Mouse (Mus musculus): Measurements from ENCODE around the gene Tmigd3.

Gene Tmigd3

GRCm38 (mm10) chr3:105870558-105870957, at the start of gene Tmigd3, which contains the start of gene Adora3:
Gene Tmigd3 (plus strand): TSS chr3:105870903.
Gene Adora3 (plus strand): TSS chr3:105870858.
- DNase-seq (ENCODE audit: low read depth, low spot score) = no peak

- DNase-seq (ENCODE audit: low read depth, low spot score) = no peak
Measured at GRCm38 (mm10) chr3:105821504-105821903, 49.2 kb upstream of the Tmigd3 start.

GRCm38 (mm10) chr3:105823609-105824008, 47.1 kb upstream of the Tmigd3 start:
- DNase-seq (ENCODE audit: low read depth, low spot score) = no peak

- DNase-seq (ENCODE audit: low read depth, low spot score) = no peak
Measured at GRCm38 (mm10) chr3:105824103-105824502, 46.6 kb upstream of the Tmigd3 start.

GRCm38 (mm10) chr3:105824704-105825103, 46.0 kb upstream of the Tmigd3 start:
- no peak for DNase-seq (ENCODE audit: low read depth, low spot score)

- no peak for DNase-seq (ENCODE audit: low read depth, low spot score)
Measured at GRCm38 (mm10) chr3:105825501-105826161, 45.1 kb upstream of the Tmigd3 start.

- DNase-seq (ENCODE audit: low read depth, low spot score) = no peak
Measured at GRCm38 (mm10) chr3:105831584-105831983, 39.1 kb upstream of the Tmigd3 start.

- no peak for DNase-seq (ENCODE audit: low read depth, low spot score)
Measured at GRCm38 (mm10) chr3:105835875-105836274, 34.8 kb upstream of the Tmigd3 start.

GRCm38 (mm10) chr3:105836883-105837282, 33.8 kb upstream of the Tmigd3 start:
- DNase-seq (ENCODE audit: low read depth, low spot score) = no peak

- no peak for DNase-seq (ENCODE audit: low read depth, low spot score)
Measured at GRCm38 (mm10) chr3:105838655-105839054, 32.0 kb upstream of the Tmigd3 start.

GRCm38 (mm10) chr3:105839836-105840235, 30.9 kb upstream of the Tmigd3 start:
- no peak for DNase-seq (ENCODE audit: low read depth, low spot score)

GRCm38 (mm10) chr3:105846294-105847069, 24.2 kb upstream of the Tmigd3 start:
- DNase-seq (ENCODE audit: low read depth, low spot score) = no peak

- peak; percentile 59 for DNase-seq (ENCODE audit: low read depth, low spot score)
Measured at GRCm38 (mm10) chr3:105853781-105854180, 16.9 kb upstream of the Tmigd3 start.

- DNase-seq (ENCODE audit: low read depth, low spot score) = no peak
Measured at GRCm38 (mm10) chr3:105854786-105855185, 15.9 kb upstream of the Tmigd3 start.

GRCm38 (mm10) chr3:105857513-105857912, 13.2 kb upstream of the Tmigd3 start:
- DNase-seq (ENCODE audit: low read depth, low spot score) = no peak

- no peak for DNase-seq (ENCODE audit: low read depth, low spot score)
Measured at GRCm38 (mm10) chr3:105861747-105862366, 8.8 kb upstream of the Tmigd3 start.

GRCm38 (mm10) chr3:105864123-105864522, 6.6 kb upstream of the Tmigd3 start:
- DNase-seq (ENCODE audit: low read depth, low spot score) = no peak

GRCm38 (mm10) chr3:105865122-105865521, 5.6 kb upstream of the Tmigd3 start:
- DNase-seq (ENCODE audit: low read depth, low spot score) = no peak

GRCm38 (mm10) chr3:105868135-105868534, 2.6 kb upstream of the Tmigd3 start:
- no peak for DNase-seq (ENCODE audit: low read depth, low spot score)

GRCm38 (mm10) chr3:105872034-105872433, 1.3 kb downstream of the Tmigd3 start:
- DNase-seq (ENCODE audit: low read depth, low spot score) = no peak

GRCm38 (mm10) chr3:105872579-105872978, 1.9 kb downstream of the Tmigd3 start:
- DNase-seq (ENCODE audit: low read depth, low spot score) = no peak

All from mesoderm, embryonic 11.5 days (tissue).